Mouse (Mus musculus) layer of hippocampus, adult 9-11 months (tissue): ENCODE measurements around the gene Ptprh.

Experiments
- DNase-seq: peaks from one replicate; pipeline ENCODE4 v3.0.0; 2022

The Ptprh gene

GRCm38 (mm10) chr7:4603873-4604272, at the start of gene Ptprh:
Ptprh (minus strand) TSS chr7:4604041.
- no peak for DNase-seq

GRCm38 (mm10) chr7:4653351-4653750, 49.5 kb upstream of the Ptprh start:
- DNase-seq = no peak

- DNase-seq = no peak
Measured at GRCm38 (mm10) chr7:4652726-4653125, 48.9 kb upstream of the Ptprh start.

- DNase-seq = no peak
Measured at GRCm38 (mm10) chr7:4651581-4651980, 47.7 kb upstream of the Ptprh start.

- no peak for DNase-seq
Measured at GRCm38 (mm10) chr7:4647992-4648391, 44.2 kb upstream of the Ptprh start.

GRCm38 (mm10) chr7:4647291-4647690, 43.5 kb upstream of the Ptprh start:
- DNase-seq = no peak

- no peak for DNase-seq
Measured at GRCm38 (mm10) chr7:4646806-4647205, 43.0 kb upstream of the Ptprh start.

GRCm38 (mm10) chr7:4643225-4643624, 39.4 kb upstream of the Ptprh start:
- DNase-seq = no peak

- no peak for DNase-seq
Measured at GRCm38 (mm10) chr7:4641956-4642355, 38.1 kb upstream of the Ptprh start.

- DNase-seq = peak; percentile 65
Measured at GRCm38 (mm10) chr7:4641155-4641554, 37.3 kb upstream of the Ptprh start.

- DNase-seq = no peak
Measured at GRCm38 (mm10) chr7:4636179-4636578, 32.3 kb upstream of the Ptprh start.

GRCm38 (mm10) chr7:4631031-4631430, 27.2 kb upstream of the Ptprh start, which contains the start of gene Tmem86b:
Tmem86b (minus strand) TSS chr7:4631422.
- DNase-seq = no peak

GRCm38 (mm10) chr7:4630198-4630597, 26.4 kb upstream of the Ptprh start:
- no peak for DNase-seq

- DNase-seq = no peak
Measured at GRCm38 (mm10) chr7:4629586-4629985, 25.7 kb upstream of the Ptprh start.

- no peak for DNase-seq
Measured at GRCm38 (mm10) chr7:4625928-4626327, 22.1 kb upstream of the Ptprh start.

- DNase-seq = no peak
Measured at GRCm38 (mm10) chr7:4624343-4624742, 20.5 kb upstream of the Ptprh start.

- DNase-seq = no peak
Measured at GRCm38 (mm10) chr7:4623544-4624189, 19.8 kb upstream of the Ptprh start.

- DNase-seq = no peak
Measured at GRCm38 (mm10) chr7:4619979-4620378, 16.1 kb upstream of the Ptprh start.

- no peak for DNase-seq
Measured at GRCm38 (mm10) chr7:4613740-4614403, 10.0 kb upstream of the Ptprh start.

- DNase-seq = no peak
Measured at GRCm38 (mm10) chr7:4612956-4613355, 9.1 kb upstream of the Ptprh start.

GRCm38 (mm10) chr7:4612386-4612785, 8.5 kb upstream of the Ptprh start:
- no peak for DNase-seq

- no peak for DNase-seq
Measured at GRCm38 (mm10) chr7:4611921-4612341, 8.1 kb upstream of the Ptprh start.

GRCm38 (mm10) chr7:4611511-4611910, 7.7 kb upstream of the Ptprh start:
- DNase-seq = no peak

GRCm38 (mm10) chr7:4608002-4608401, 4.2 kb upstream of the Ptprh start:
- DNase-seq = no peak

- no peak for DNase-seq
Measured at GRCm38 (mm10) chr7:4602969-4603368, 872 bp downstream of the Ptprh start.
